Mouse (Mus musculus) 3134 (cell line): Measurements from ENCODE around the gene Ptpn6.

Experiments
- DNase-seq: peaks from one replicate; pipeline ENCODE4 v3.0.0-alpha.2; 2011; ENCODE audit warnings: low spot score; ENCODE audit not compliant: insufficient read length; ENCODE audit errors: extremely low read depth

Gene Ptpn6

GRCm38 (mm10) chr6:124732476-124733370 lies 5.8 kb downstream of the Ptpn6 start:
- DNase-seq = peak; percentile 39

- DNase-seq = no peak
Observed at GRCm38 (mm10) chr6:124731038-124731437, 7.5 kb downstream of the Ptpn6 start.

DNA sequence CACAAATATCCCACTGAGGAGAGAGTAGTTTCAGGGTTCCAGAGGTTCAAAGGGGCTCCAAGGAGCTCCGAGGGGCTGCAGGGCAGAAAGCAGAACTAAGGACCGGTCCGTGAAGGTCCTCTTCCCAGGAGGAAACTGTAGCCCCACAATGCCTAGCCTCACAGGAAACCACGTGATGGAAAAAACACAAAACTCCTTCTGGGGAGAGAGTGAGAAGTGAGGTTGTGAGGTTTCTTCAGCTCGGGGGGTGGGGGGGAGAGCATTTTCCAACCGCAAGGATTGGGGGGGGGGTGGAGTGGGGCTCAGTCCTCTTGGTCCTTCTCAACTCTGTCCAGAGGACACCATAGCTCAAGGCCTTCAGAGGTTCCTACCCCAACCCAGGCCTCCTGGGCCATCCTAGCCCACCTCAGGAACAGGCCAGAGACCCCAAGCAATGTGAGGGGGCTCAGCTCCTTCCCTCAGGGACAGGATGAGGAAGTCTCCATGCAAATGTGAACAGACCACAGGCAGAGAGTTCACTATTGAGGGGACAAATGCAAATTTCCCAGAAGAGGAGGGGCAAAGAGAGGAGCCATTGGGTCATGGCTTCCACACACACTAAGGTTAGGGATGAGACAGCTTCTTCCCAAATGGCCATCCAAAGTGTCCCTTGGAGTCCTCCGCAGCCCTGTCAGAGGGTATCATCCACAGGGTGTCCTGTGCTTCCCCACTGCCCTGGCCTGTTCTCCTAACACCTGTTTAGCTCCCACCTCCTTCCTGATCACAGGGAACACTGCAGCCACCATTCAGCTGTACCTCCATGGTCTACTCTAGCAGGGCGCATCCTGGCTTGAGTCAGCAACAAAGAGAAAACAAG lies 8.4 kb downstream of the Ptpn6 start:
- DNase-seq = no peak

DNA sequence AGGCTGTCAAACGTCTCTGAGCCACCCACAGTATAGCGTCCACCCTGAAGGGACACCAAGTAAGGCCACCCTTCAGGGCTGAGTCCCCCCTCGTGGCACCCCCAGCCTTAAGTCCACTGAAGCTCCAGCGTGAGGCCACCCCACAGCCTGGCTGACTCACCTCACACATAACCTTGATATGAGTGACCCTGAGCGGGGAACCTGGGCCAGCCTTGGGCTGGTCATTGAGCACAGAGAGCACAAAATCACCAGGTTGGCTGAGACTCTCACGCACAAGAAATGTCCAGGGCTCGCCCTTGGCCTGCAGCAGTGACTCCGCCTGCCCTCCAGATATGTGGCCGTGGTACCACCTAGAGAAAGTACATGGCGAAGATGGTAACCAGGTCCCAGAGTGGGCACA lies 9.9 kb downstream of the Ptpn6 start:
- no peak for DNase-seq

DNA sequence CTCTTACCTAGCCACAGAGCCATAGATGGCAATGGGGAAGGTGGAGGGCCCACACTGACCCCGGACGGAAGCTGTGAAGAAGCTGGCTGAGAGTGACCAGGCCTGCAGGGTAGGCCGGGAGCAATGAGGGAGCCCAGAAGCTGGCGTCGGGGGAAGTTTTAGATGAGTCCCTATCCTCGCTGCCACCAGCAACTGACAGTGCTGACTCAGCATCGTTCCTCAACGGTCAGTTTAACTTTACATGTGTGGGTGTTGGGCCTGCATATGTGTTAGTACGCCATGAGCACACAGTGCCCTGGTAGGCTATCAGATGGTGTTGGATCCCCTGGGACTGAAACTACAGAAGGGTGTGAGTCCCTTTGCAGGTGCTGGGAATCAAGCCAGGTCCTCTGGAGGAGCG lies 14.0 kb downstream of the Ptpn6 start:
- DNase-seq = no peak

- no peak for DNase-seq
Observed at GRCm38 (mm10) chr6:124723541-124723940, 15.0 kb downstream of the Ptpn6 start.

DNA sequence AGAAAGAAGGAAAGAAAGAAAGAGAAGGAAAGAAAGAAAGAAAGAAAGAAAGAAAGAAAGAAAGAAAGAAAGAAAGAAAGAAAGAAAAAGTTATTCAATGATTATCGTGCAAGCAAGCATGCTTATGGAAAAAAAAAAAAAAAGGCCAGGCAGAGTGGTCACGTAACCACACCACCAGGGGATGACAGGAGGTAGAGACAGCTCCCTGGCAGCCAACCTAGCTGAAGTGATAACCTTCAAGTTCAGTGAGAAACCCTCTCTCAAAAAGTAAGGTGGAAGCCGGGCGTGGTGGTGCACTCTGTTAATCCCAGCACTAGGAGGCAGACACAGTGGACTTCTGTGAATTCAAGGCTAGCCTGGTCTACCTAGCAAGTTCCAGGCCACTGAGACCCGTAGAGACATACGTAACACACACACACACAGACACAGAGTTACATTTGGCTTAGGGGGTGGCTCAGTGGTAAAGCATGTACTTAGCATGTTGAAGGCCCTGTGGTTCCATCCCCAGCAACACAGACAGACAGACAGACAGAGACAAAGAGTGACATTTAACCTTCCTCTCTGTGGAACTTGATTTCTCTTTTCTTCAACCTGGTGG lies 15.5 kb downstream of the Ptpn6 start:
- DNase-seq = no peak

GRCm38 (mm10) chr6:124720904-124721303 lies 17.6 kb downstream of the Ptpn6 start:
- no peak for DNase-seq

DNA sequence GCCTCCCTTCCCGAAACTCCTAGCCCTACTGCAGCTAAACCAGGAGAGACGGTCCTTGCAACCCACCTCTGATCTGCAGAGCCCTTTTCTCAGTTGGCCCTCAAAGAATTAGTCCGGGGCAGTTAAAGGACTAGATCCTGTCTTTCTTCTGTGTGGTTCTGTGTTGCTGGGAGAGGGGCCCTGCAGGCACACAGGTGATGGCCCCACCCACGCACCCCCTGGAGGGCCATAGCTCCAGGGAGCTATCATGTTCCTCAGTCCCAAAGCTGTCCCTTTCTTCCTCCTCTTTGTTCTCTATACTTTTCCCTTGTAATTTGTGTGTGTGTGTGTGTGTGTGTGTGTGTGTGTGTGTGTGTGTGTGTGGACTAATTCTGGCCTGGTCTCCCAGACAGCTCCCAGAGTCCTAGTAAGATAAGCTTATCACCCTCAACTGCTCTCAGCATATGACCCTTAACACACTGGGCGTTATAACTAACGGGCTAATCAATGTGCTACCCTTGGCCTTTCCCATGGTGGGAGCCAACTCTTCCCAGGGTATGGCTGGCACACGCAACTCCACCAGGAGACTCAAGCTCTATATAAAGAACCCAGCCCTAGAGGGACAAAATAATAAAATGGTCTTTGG lies 19.0 kb downstream of the Ptpn6 start:
- no peak for DNase-seq

GRCm38 (mm10) chr6:124718703-124719102 lies 19.8 kb downstream of the Ptpn6 start:
- DNase-seq = no peak

GRCm38 (mm10) chr6:124717968-124718367 lies 20.5 kb downstream of the Ptpn6 start:
- DNase-seq = no peak

- DNase-seq = no peak
Observed at GRCm38 (mm10) chr6:124716864-124717490, 21.5 kb downstream of the Ptpn6 start.

- DNase-seq = no peak
Observed at GRCm38 (mm10) chr6:124712918-124713317, 25.6 kb downstream of the Ptpn6 start.

DNA sequence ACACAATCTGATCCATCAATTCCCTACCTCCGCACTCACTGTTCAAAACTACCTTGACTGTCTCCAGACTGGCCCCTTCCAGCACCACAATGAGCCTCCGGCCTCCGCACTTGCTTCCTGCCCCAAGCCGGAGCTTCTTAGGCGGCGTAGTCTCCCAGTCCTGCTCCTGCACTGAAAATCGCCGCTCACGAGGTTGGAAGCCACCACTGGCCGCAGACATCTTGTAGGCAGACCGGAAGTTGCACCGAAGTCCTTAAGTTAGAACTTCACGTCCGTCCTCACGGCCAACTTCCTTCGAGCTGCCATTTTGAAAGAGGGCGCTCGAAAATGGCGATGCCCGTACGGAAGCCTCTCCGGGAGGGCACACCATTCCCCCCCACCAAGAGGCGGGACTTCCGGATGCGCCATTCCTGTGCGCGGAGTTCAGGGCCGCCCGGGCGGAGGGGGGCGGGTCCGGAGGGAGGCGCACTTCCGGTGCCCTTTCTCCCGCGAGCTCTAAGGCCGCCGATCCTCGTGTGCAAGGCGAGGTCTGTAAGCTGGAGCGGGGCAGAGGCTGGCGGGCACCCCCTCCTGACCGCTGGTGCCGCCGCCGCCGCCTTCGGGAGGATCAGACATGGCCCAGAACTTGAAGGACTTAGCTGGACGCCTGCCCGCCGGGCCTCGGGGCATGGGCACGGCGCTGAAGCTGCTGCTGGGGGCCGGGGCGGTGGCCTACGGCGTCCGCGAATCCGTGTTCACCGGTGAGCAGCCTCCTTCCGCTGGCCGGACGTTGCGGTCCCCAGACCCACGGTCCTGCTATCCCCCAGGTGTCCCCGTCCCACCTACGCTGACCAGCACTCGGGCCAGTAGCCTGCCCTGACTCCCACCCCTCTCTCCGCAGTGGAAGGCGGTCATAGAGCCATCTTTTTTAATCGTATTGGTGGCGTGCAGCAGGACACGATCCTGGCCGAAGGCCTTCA lies 26.4 kb downstream of the Ptpn6 start, which contains the start of the genes Emg1 and Phb2:
TSS of gene Emg1 (minus strand) at position 355 of the 959 bp plus-strand sequence.
TSS of gene Phb2 (plus strand) at position 513 of the 959 bp plus-strand sequence.
- DNase-seq = peak; percentile 98

DNA sequence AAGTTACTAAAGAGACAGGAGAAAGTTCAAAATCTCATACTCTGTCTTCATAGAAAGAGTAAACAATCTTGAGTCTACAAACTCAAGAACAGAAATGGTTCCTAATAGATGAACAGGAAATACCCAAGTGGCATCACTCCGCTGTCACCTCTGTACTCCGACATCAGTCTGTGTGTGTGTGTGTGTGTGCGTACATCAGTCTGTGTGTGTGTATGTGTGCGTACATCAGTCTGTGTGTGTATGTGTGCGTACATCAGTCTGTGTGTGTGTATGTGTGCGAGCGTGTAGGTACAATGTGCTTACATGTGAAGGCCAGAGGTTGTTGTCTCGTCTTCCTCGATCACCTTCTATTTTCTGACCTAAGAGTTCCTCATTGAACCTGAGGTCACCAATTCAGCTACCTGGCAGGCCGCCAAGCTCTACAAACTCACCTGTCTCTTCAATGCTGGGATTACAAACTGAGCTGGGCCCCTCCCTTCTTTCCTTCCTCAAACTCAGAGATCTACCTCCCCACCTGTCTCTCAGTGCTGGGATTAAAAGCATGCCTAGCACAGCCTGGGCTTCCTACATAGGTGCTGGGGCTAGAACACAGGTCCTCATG lies 30.1 kb downstream of the Ptpn6 start:
- no peak for DNase-seq

- no peak for DNase-seq
Observed at GRCm38 (mm10) chr6:124706061-124706627, 32.4 kb downstream of the Ptpn6 start.

DNA sequence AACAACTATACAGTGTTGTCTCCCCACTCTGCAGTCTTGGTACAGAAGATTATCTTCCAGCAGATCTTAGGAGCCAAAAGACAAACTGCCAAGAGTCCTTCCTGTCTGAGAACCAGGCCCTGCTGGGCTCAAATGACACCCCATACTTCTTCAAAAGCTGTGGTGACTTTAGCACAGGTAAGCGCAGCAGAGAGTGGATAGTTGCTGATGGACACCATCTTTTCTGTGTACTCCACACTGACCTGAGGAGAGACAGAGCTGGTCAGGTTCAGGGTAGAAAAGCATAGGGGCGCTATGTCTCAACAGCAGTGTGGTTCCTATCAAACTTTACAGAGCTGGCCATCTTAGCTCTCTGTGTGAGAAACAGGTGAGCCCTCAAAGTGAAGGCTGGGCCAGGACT lies 34.1 kb downstream of the Ptpn6 start:
- DNase-seq = no peak

GRCm38 (mm10) chr6:124703789-124704188 lies 34.7 kb downstream of the Ptpn6 start:
- no peak for DNase-seq
